Mouse (Mus musculus): ENCODE data around the gene Pla2g5. TPM values are rescaled to one million over a fixed set of nuclear protein-coding genes. Genes with fewer than 3 reads are reported as not detected.

Gene Pla2g5
- polyA plus RNA-seq, 1 experiment from 2014 or later = not detected

DNA sequence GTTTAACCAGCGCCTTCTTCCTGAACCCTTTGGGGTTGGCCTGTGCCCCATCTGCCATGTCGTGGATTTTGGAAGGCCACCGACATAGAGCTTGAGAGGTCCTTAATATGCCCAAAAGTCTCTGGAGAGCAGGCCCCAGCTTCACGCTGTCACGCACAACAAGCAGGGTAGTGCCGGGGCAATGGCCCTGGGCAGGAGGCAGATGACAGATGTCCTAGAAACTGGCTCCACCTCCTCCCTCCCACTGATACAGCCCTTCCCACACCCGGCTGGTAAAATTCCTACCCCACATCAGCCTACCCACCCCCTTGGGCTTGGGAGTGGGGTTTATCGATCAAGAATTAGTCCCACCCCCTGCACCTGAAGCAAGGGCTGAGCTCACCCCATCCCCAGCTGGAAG, 105.9 kb downstream of the Pla2g5 start, which contains the start of gene Pla2g2f:
TSS of gene Pla2g2f (minus strand) at position 211 of the 400 bp plus-strand sequence.
- peaks cover 19% of the 10 kb centered on the region for H3K4me1 ChIP-seq
- no peaks in the 10 kb centered on the region for H3K9me3 ChIP-seq (replicated peaks)
- no peak within 1 kb of the TSS for H3K4me3 ChIP-seq
- no peak for ATAC-seq (ENCODE audit: low FRiP score)
- H3K4me2 ChIP-seq (replicated peaks) = no peak within 1 kb of the TSS
- H3K36me3 ChIP-seq = no peaks in the 10 kb centered on the region
- no peaks in the 10 kb centered on the region for H3K27me3 ChIP-seq
- WGBS = 48% methylated on average over 8 of the region's 8 CpGs
- no peak within 1 kb of the TSS for H3K27ac ChIP-seq
- H3K9ac ChIP-seq = no peak within 1 kb of the TSS

DNA sequence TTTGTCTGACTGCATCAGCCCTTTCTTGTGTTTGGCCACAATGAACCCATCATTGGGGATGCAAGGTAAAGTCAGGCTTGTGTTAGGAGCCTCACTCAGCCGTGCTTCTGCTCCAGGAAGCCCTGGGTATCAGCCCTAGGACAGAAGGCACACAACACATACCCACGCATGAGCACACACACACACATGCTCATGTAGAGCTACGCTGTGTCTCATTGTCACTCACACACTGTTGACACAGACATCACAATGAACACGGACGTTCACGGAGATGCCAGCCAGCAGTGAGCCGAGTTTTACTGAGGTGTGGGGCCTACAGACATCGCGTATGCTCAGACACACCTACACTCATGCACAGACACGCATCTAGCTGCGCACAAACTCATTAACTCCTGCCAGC, 107.3 kb downstream of the Pla2g5 start:
- ATAC-seq (ENCODE audit: low FRiP score) = no peak
- Histone ChIP-seq H3K9ac (no peak overlapping the region), H3K27me3 (no peaks in the 10 kb centered on the region), H3K4me1 (peaks cover 19% of the 10 kb centered on the region), H3K27ac (no peak overlapping the region), H3K9me3 (replicated peaks) (no peaks in the 10 kb centered on the region), H3K36me3 (no peaks in the 10 kb centered on the region), H3K4me3 (no peak overlapping the region), H3K4me2 (replicated peaks) (no peak overlapping the region)
- WGBS = 81% methylated on average over 11 of the region's 11 CpGs

DNA sequence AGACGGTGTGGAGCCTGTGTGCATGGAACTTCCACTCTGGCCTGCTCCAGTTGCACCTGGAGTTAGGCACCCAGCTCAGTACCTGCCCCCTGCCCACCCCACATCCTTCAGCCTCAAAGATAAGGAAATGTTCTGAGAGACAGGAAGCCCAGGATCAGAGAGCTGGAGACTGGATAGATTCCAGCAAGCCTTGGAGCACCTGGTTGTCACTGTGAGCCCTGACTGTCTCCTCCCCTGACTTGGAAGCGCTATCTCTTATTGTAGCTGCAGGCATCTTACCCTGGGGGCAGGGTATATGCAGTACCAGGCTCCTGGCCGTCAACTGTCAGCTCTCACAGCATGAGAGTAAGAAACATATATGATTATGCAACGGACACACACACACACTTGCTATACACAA, 107.8 kb downstream of the Pla2g5 start:
- no peak overlapping the region for H3K4me2 ChIP-seq (replicated peaks)
- H3K9ac ChIP-seq = no peak overlapping the region
- H3K27me3 ChIP-seq = no peaks in the 10 kb centered on the region
- H3K4me3 ChIP-seq = no peak overlapping the region
- no peak overlapping the region for H3K27ac ChIP-seq
- H3K9me3 ChIP-seq (replicated peaks) = no peaks in the 10 kb centered on the region
- H3K36me3 ChIP-seq = no peaks in the 10 kb centered on the region
- ATAC-seq (ENCODE audit: low FRiP score) = no peak
- WGBS = 69% methylated on average over 4 of the region's 4 CpGs
- H3K4me1 ChIP-seq = peaks cover 19% of the 10 kb centered on the region

DNA sequence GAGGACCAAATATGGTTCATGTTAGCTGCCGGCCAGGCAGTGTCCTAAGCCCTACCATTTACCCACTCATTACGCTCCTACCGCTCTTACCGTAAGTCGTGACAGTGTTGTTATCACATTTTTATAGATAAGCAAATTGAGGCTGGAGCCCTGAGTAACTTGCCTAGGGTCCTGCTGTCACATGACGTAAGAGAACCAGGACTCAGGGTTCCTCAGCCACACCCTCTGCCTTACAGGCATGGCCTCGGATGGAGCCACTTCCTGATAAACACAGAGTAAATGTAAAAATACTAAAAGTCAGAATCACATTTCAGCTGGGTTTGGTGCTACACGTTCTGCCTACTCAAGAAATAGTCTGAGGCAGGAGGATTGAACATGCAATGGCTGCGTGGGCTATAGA, 108.8 kb downstream of the Pla2g5 start:
- no peak overlapping the region for H3K27ac ChIP-seq
- ATAC-seq (ENCODE audit: low FRiP score) = no peak
- H3K9me3 ChIP-seq (replicated peaks) = no peaks in the 10 kb centered on the region
- H3K9ac ChIP-seq = no peak overlapping the region
- no peak overlapping the region for H3K4me3 ChIP-seq
- no peaks in the 10 kb centered on the region for H3K36me3 ChIP-seq
- no peaks in the 10 kb centered on the region for H3K27me3 ChIP-seq
- peaks cover 19% of the 10 kb centered on the region for H3K4me1 ChIP-seq
- WGBS = 85% methylated on average over 9 of the region's 9 CpGs
- H3K4me2 ChIP-seq (replicated peaks) = no peak overlapping the region

DNA sequence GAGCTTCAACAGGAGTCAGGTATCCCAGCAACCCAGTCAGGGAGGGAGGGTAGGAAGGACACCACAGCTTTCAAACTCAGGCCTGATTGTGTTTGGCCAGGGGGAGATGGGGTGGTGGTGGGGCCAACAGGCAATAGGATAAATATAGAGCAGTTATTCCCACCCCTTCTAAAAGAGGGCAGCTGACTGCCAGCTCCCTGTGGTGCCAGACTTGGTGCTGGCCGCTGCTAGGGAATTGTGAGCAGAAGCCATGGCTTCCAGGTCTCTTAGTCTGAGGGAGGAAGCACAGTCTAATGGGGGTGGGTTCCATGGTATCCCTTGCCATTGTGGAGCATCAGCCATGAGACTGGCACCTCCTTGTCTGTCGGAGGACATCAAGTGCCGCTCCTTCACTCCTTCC, 109.7 kb downstream of the Pla2g5 start:
- 78% methylated on average over 3 of the region's 3 CpGs for WGBS

DNA sequence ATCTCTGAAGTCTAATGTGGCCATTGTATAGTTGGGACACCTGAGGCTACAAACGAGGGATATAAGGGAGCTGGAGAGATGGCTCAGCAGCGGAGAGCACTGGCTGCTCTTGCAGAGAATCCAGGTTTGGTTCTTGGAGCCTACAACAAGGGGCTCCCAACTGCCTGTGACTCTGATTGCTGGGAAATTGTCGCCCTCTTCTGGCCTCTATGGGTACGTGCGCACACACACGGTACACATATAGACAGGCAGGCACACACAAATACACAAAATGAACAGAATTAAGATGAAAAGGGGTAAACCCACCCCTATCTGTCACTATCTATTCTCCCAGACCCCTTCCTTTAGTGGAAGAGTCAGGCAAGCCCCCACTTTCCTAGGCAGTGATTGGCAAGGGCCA, 110.7 kb downstream of the Pla2g5 start:
- ATAC-seq (ENCODE audit: low FRiP score) = no peak
- 92% methylated on average over 6 of the region's 6 CpGs for WGBS
- no peak overlapping the region for H3K27ac ChIP-seq

More for the DNA sequence above, 109.7 kb downstream of the Pla2g5 start:
- no peak for ATAC-seq (ENCODE audit: low FRiP score)
- Histone ChIP-seq H3K27me3 (no peaks in the 10 kb centered on the region), H3K9ac (no peak overlapping the region), H3K4me2 (replicated peaks) (no peak overlapping the region), H3K4me1 (peaks cover 19% of the 10 kb centered on the region), H3K9me3 (replicated peaks) (no peaks in the 10 kb centered on the region), H3K4me3 (no peak overlapping the region), H3K27ac (no peak overlapping the region), H3K36me3 (no peaks in the 10 kb centered on the region)

More for the DNA sequence above, 110.7 kb downstream of the Pla2g5 start:
- no peaks in the 10 kb centered on the region for H3K36me3 ChIP-seq
- H3K9me3 ChIP-seq (replicated peaks) = no peaks in the 10 kb centered on the region
- H3K4me1 ChIP-seq = peaks cover 25% of the 10 kb centered on the region
- no peaks in the 10 kb centered on the region for H3K27me3 ChIP-seq
- no peak overlapping the region for H3K4me2 ChIP-seq (replicated peaks)
- no peak overlapping the region for H3K9ac ChIP-seq
- H3K4me3 ChIP-seq = no peak overlapping the region

Other genes starting within 250 kb of the Pla2g5 start
- gene Vwa5b1, start 227.6 kb downstream of the Pla2g5 start, polyA plus RNA-seq (2016; fragmentation: Nextera tagmentation; extraction: Ambion mirVana) = 0.87 and 1.0 TPM in 2 replicates
- gene Pla2g2c, start 138.7 kb downstream of the Pla2g5 start, polyA plus RNA-seq (2016; fragmentation: Nextera tagmentation; extraction: Ambion mirVana) = 0.46 and 0.64 TPM in 2 replicates
- gene Ubxn10, start 126.3 kb downstream of the Pla2g5 start, polyA plus RNA-seq (2016; fragmentation: Nextera tagmentation; extraction: Ambion mirVana) = 3.8 and 4.5 TPM in 2 replicates
- 0.14 TPM in 1 of 2 replicates, not detected in the other for gene Pla2g2f, start 105.9 kb downstream of the Pla2g5 start, polyA plus RNA-seq (2016; fragmentation: Nextera tagmentation; extraction: Ambion mirVana)
- 0.61 and 0.91 TPM in 2 replicates for gene Pla2g2d, start 87.7 kb downstream of the Pla2g5 start, polyA plus RNA-seq (2016; fragmentation: Nextera tagmentation; extraction: Ambion mirVana)
- gene Gm13030, start 10.5 kb upstream of the Pla2g5 start, polyA plus RNA-seq (2016; fragmentation: Nextera tagmentation; extraction: Ambion mirVana) = not detected in 2 replicates
- gene Pla2g2e, start 14.5 kb upstream of the Pla2g5 start, polyA plus RNA-seq (2016; fragmentation: Nextera tagmentation; extraction: Ambion mirVana) = not detected in 2 replicates
- gene Otud3, start 50.5 kb upstream of the Pla2g5 start, polyA plus RNA-seq (2016; fragmentation: Nextera tagmentation; extraction: Ambion mirVana) = 3.3 and 4.0 TPM in 2 replicates
- not detected in 2 replicates for gene Rnf186, start 103.6 kb upstream of the Pla2g5 start, polyA plus RNA-seq (2016; fragmentation: Nextera tagmentation; extraction: Ambion mirVana)
- gene Tmco4, start 109.4 kb upstream of the Pla2g5 start, polyA plus RNA-seq (2016; fragmentation: Nextera tagmentation; extraction: Ambion mirVana) = 1.1 and 1.4 TPM in 2 replicates
- gene Htr6, start 212.1 kb upstream of the Pla2g5 start, polyA plus RNA-seq (2016; fragmentation: Nextera tagmentation; extraction: Ambion mirVana) = 0.20 TPM in 1 of 2 replicates, not detected in the other
- 54.8 and 56.1 TPM in 2 replicates for gene Nbl1, start 229.5 kb upstream of the Pla2g5 start, polyA plus RNA-seq (2016; fragmentation: Nextera tagmentation; extraction: Ambion mirVana)

Measured in hindbrain, embryonic 12.5 days (tissue).